Mouse (Mus musculus): ENCODE measurements at regions not wholly inside any gene's neighbourhood (a gene's known extent, or its start where the extent isn't known, plus 50 kb on each side); places are given as distances from the start of the nearest gene placed in this dataset.

GRCm38 (mm10) chr4:100616161-100616915, 137.7 kb downstream of the Ube2u start:
- no peak for DNase-seq (ENCODE audit: low read depth)

GRCm38 (mm10) chr4:100616916-100617488, 138.4 kb downstream of the Ube2u start:
- no peak for DNase-seq (ENCODE audit: low read depth)

GRCm38 (mm10) chr4:100624656-100625055, 146.0 kb downstream of the Ube2u start:
- DNase-seq (ENCODE audit: low read depth), result no peak

GRCm38 (mm10) chr4:100626551-100626950, 147.9 kb downstream of the Ube2u start:
- no peak for DNase-seq (ENCODE audit: low read depth)

- DNase-seq (ENCODE audit: low read depth), result no peak
These were observed 142.1 kb upstream of the Cachd1 start for GRCm38 (mm10) chr4:100634388-100634787.

GRCm38 (mm10) chr4:100637597-100637996, 138.9 kb upstream of the Cachd1 start:
- DNase-seq (ENCODE audit: low read depth), result no peak

GRCm38 (mm10) chr4:100661154-100661553, 115.3 kb upstream of the Cachd1 start:
- no peak for DNase-seq (ENCODE audit: low read depth)

GRCm38 (mm10) chr4:100664619-100665264, 111.7 kb upstream of the Cachd1 start:
- DNase-seq (ENCODE audit: low read depth), result peak; percentile 58

- no peak for DNase-seq (ENCODE audit: low read depth)
These were observed 105.9 kb upstream of the Cachd1 start for GRCm38 (mm10) chr4:100670553-100670952.

GRCm38 (mm10) chr4:100674916-100675315, 101.6 kb upstream of the Cachd1 start:
- no peak for DNase-seq (ENCODE audit: low read depth)

- no peak for DNase-seq (ENCODE audit: low read depth)
These were observed 92.7 kb upstream of the Cachd1 start for GRCm38 (mm10) chr4:100683757-100684156.

GRCm38 (mm10) chr4:100700002-100700401, 76.5 kb upstream of the Cachd1 start:
- no peak for DNase-seq (ENCODE audit: low read depth)

- no peak for DNase-seq (ENCODE audit: low read depth)
These were observed 76.1 kb upstream of the Cachd1 start for GRCm38 (mm10) chr4:100700418-100700817.

GRCm38 (mm10) chr4:100705960-100706359, 70.5 kb upstream of the Cachd1 start:
- no peak for DNase-seq (ENCODE audit: low read depth)

- DNase-seq (ENCODE audit: low read depth), result no peak
These were observed 69.3 kb upstream of the Cachd1 start for GRCm38 (mm10) chr4:100707125-100707524.

- peak; percentile 19 for DNase-seq (ENCODE audit: low read depth)
These were observed 68.2 kb upstream of the Cachd1 start for GRCm38 (mm10) chr4:100708247-100708646.

GRCm38 (mm10) chr4:100714240-100714639, 62.2 kb upstream of the Cachd1 start:
- no peak for DNase-seq (ENCODE audit: low read depth)

- no peak for DNase-seq (ENCODE audit: low read depth)
These were observed 58.9 kb upstream of the Cachd1 start for GRCm38 (mm10) chr4:100717601-100718000.

GRCm38 (mm10) chr4:100722532-100722931, 53.9 kb upstream of the Cachd1 start:
- peak; percentile 54 for DNase-seq (ENCODE audit: low read depth)

GRCm38 (mm10) chr4:100723053-100723452, 53.4 kb upstream of the Cachd1 start:
- DNase-seq (ENCODE audit: low read depth), result no peak

GRCm38 (mm10) chr4:100725811-100726210, 50.7 kb upstream of the Cachd1 start:
- DNase-seq (ENCODE audit: low read depth), result no peak

GRCm38 (mm10) chr4:100726496-100726895, 50.0 kb upstream of the Cachd1 start:
- no peak for DNase-seq (ENCODE audit: low read depth)

Measured in NIH3T3 (cell line).